Mouse (Mus musculus) stomach, postnatal 0 days (tissue): ENCODE data around the gene Cdc42bpa.

Experiments
- CTCF ChIP-seq: IDR thresholded peaks from 2 replicates; pipeline ENCODE4 v1.5.1; 2016; ENCODE audit warnings: antibody characterized with exemption, low read depth, mild to moderate bottlenecking, moderate library complexity
- EP300 ChIP-seq: optimal IDR thresholded peaks from 2 replicates; pipeline ENCODE3; 2016; ENCODE audit warnings: antibody characterized with exemption

- TF ChIP-seq CTCF, result no peak
- no peak for TF ChIP-seq EP300
Observed at GRCm38 (mm10) chr1:179951597-179951996, 8.7 kb upstream of the Cdc42bpa start.
